Mouse (Mus musculus) urinary bladder, postnatal 36 days (tissue): ENCODE measurements around the gene Arpp21.
"Not testable (repeated sequence)": the region's sequence is repeated elsewhere in the genome, so short reads cannot be mapped to it uniquely, and the experiment has no call there.

ENCODE experiments used
- DNase-seq, 2 experiments: peaks; one replicate each; pipeline ENCODE4 v3.0.0; 2022; ENCODE audit warnings: low spot score in 2 of 2, mixed read lengths in 1 of 2

Gene Arpp21

GRCm38 (mm10) chr9:112102155-112102851, 133.4 kb downstream of the Arpp21 start:
- DNase-seq: no peak

- DNase-seq: no peak
Measured at GRCm38 (mm10) chr9:112100841-112101595, 134.7 kb downstream of the Arpp21 start.

- no peak for DNase-seq
Measured at GRCm38 (mm10) chr9:112098267-112098666, 137.5 kb downstream of the Arpp21 start.

- no peak for DNase-seq
Measured at GRCm38 (mm10) chr9:112095708-112096107, 140.0 kb downstream of the Arpp21 start.

- no peak for DNase-seq
Measured at GRCm38 (mm10) chr9:112095198-112095597, 140.5 kb downstream of the Arpp21 start.

- DNase-seq: no peak
Measured at GRCm38 (mm10) chr9:112078903-112079302, 156.8 kb downstream of the Arpp21 start.

GRCm38 (mm10) chr9:112078453-112078852, 157.3 kb downstream of the Arpp21 start:
- no peak for DNase-seq

GRCm38 (mm10) chr9:112075273-112075672, 160.5 kb downstream of the Arpp21 start:
- DNase-seq: no peak

GRCm38 (mm10) chr9:112074872-112075271, 160.9 kb downstream of the Arpp21 start:
- DNase-seq: no peak

GRCm38 (mm10) chr9:112071368-112071767, 164.4 kb downstream of the Arpp21 start:
- DNase-seq: no peak

- DNase-seq: no peak
Measured at GRCm38 (mm10) chr9:112070961-112071360, 164.8 kb downstream of the Arpp21 start.

GRCm38 (mm10) chr9:112068250-112068649, 167.5 kb downstream of the Arpp21 start:
- no peak for DNase-seq

- DNase-seq: no peak
Measured at GRCm38 (mm10) chr9:112060696-112061425, 174.9 kb downstream of the Arpp21 start.

GRCm38 (mm10) chr9:112054807-112055381, 180.8 kb downstream of the Arpp21 start:
- DNase-seq: no peak

GRCm38 (mm10) chr9:112047903-112048467, 187.8 kb downstream of the Arpp21 start:
- DNase-seq: no peak

- no peak for DNase-seq
Measured at GRCm38 (mm10) chr9:112040566-112040965, 195.2 kb downstream of the Arpp21 start.

- DNase-seq: no peak
Measured at GRCm38 (mm10) chr9:112037732-112038131, 198.0 kb downstream of the Arpp21 start.

- not testable (repeated sequence) for DNase-seq
Measured at GRCm38 (mm10) chr9:112033840-112034239, 201.9 kb downstream of the Arpp21 start.

- DNase-seq: no peak
Measured at GRCm38 (mm10) chr9:112032169-112032568, 203.6 kb downstream of the Arpp21 start.

- DNase-seq: no peak
Measured at GRCm38 (mm10) chr9:112023562-112024015, 212.1 kb downstream of the Arpp21 start.

GRCm38 (mm10) chr9:112023111-112023510, 212.6 kb downstream of the Arpp21 start:
- no peak for DNase-seq
